In genomic region chr9:98695035-98695434, GRCm38 (mm10) we compare ENCODE assay signal across 12 mouse cellular contexts.
"Had no signal": no experiment of that assay in that cellular context is flagged by ENCODE, and none has a peak within 500 bp of the region (broad histone marks: within the 10 kb centered on the region; RNA-seq: fewer than 3 reads in every experiment).

No protein-coding gene starts in this region.

- H3K9me3 ChIP-seq: kidney, embryonic 15.5 days; liver, embryonic 13.5 days had no signal

- H3K27me3 ChIP-seq: kidney, embryonic 15.5 days; liver, embryonic 13.5 days had no signal

- H3K36me3 ChIP-seq: kidney, embryonic 15.5 days; liver, embryonic 13.5 days had no signal

- DNase-seq: kidney, postnatal 10 days; kidney, postnatal 36 days; layer of hippocampus, postnatal 36 days; liver, embryonic 13.5 days; lung, adult 2 months; lung, postnatal 14 days; lung, postnatal 4 days; midbrain, embryonic 14.5 days; thymus, postnatal 25 days had no signal

- H3K27ac ChIP-seq: kidney, embryonic 15.5 days; left cerebral cortex, adult 2 months; liver, embryonic 13.5 days had no signal

- H3K4me1 ChIP-seq: liver, embryonic 13.5 days had no signal

- H3K4me3 ChIP-seq: kidney, embryonic 15.5 days; left cerebral cortex, adult 2 months; liver, embryonic 13.5 days had no signal

- H3K4me2 ChIP-seq: kidney, embryonic 15.5 days; liver, embryonic 13.5 days; midbrain, embryonic 11.5 days had no signal

- H3K9ac ChIP-seq: kidney, embryonic 15.5 days; liver, embryonic 13.5 days had no signal
